Mouse (Mus musculus) embryonic facial prominence, embryonic 13.5 days (tissue): ENCODE results near the gene Kifap3. TPM values are rescaled to one million over a fixed set of nuclear protein-coding genes. Genes with fewer than 3 reads are reported as not detected.
A peak's percentile ranks its signal among the peaks of the same experiment; 100 is the strongest.

Source experiments
- ATAC-seq: fragments of 200-750 bp; cut with Nextera tagmentation; 2 replicates; pipeline ENCODE4 v1.8.0; 2017; ENCODE audit warnings: low read depth; ENCODE audit not compliant: insufficient number of reproducible peaks, insufficient read depth, low FRiP score, low TSS enrichment
- H3K27ac ChIP-seq: fragments of 300-500 bp; sonication (generic); 2 replicates; pipeline ENCODE4 v1.5.1; 2015; ENCODE audit warnings: moderate library complexity, mild to moderate bottlenecking, inconsistent platforms
- H3K27me3 ChIP-seq: fragments of 300-500 bp; sonication (generic); 2 replicates; pipeline ENCODE4 v1.6.1; 2015; ENCODE audit warnings: mild to moderate bottlenecking, inconsistent platforms
- H3K36me3 ChIP-seq: fragments of 300-500 bp; sonication (generic); 2 replicates; pipeline ENCODE4 v1.6.1; 2015; ENCODE audit warnings: mild to moderate bottlenecking, inconsistent platforms
- H3K4me1 ChIP-seq: fragments of 300-500 bp; sonication (generic); 2 replicates; pipeline ENCODE4 v1.6.1; 2015; ENCODE audit warnings: inconsistent platforms
- H3K4me2 ChIP-seq: fragments of 300-500 bp; sonication (generic); 2 replicates; pipeline ENCODE4 v1.6.1; 2015; ENCODE audit warnings: moderate library complexity, mild to moderate bottlenecking, inconsistent platforms
- H3K4me3 ChIP-seq: fragments of 300-500 bp; sonication (generic); 2 replicates; pipeline ENCODE4 v1.5.1; 2015; ENCODE audit warnings: mild to moderate bottlenecking, inconsistent platforms
- H3K9ac ChIP-seq: fragments of 300-500 bp; sonication (generic); 2 replicates; pipeline ENCODE4 v1.6.1; 2015; ENCODE audit warnings: mild to moderate bottlenecking, inconsistent platforms
- H3K9me3 ChIP-seq: fragments of 300-500 bp; sonication (generic); 2 replicates; pipeline ENCODE4 v1.6.1; 2016; ENCODE audit warnings: inconsistent platforms
- WGBS: fragments of 180-500 bp; shearing (Covaris S2); methylation state at CpG from one replicate; pipeline ENCODE4 v1.1.7; 2015; ENCODE audit warnings: mixed read lengths; 5-methylcytosine and 5-hydroxymethylcytosine counted together
- polyA plus RNA-seq: library from polyadenylated mRNA; unstranded; fragments of >200 nt; fragmentation: Nextera tagmentation; extraction: Ambion mirVana; gene quantifications from 2 replicates; pipeline ENCODE4 v1.2.1, GENCODE M21; 2015

Gene Kifap3
- polyA plus RNA-seq, 1 experiment from 2014 or later = 60.1 TPM

DNA sequence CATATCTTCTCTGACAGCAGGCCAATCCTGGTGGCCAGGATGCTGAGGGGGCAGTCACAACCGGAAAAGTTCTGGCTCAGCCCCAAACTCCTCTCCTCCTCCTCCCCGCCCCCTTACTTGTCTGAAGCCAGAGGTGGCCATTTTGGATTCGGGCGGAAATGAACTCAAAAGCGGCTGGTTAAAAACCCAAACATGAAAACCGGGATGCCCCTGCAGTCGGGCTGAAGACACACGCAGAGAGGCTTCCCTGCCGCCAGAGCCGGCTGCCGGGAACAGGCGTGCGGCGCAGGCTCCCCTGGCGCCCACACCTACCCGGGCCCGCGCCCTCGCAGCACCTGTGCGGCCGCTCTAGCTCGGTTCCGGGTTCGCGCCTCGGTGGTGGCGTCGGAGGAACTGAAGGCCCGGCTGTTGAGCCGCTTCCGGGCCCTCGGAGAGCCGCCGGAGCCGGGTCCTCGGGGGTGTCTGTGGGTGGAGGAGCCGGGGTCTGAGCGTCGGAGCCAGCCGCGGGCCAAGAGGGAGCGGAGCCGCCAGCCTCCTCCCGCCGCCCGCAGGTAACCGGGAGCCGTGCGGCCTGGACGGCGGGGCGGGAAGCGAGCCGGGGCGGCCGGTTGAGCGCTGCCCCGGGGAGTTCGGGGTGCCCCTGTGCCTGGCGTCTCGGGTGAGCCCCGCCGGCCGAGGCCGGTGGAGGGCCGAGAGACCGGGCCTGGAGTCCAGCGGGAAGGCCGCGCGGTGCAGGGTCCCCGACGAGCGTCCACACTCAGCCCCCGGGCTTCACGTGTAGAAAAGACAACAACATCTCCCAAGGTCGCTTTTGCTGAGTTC, 150.5 kb downstream of the Kifap3 start:
- no peaks in the 10 kb centered on the region for H3K27me3 ChIP-seq
- H3K36me3 ChIP-seq = peaks cover 15% of the 10 kb centered on the region
- H3K9ac ChIP-seq = peak overlapping the region; percentile 95
- no peaks in the 10 kb centered on the region for H3K9me3 ChIP-seq
- H3K4me2 ChIP-seq = peak overlapping the region; percentile 76
- peak overlapping the region; percentile 73 for H3K27ac ChIP-seq
- ATAC-seq = peak; percentile 88
- H3K4me1 ChIP-seq = peaks cover 18% of the 10 kb centered on the region
- WGBS = under 1% methylated on average over 76 of the region's 77 CpGs
- peak overlapping the region; percentile 96 for H3K4me3 ChIP-seq

DNA sequence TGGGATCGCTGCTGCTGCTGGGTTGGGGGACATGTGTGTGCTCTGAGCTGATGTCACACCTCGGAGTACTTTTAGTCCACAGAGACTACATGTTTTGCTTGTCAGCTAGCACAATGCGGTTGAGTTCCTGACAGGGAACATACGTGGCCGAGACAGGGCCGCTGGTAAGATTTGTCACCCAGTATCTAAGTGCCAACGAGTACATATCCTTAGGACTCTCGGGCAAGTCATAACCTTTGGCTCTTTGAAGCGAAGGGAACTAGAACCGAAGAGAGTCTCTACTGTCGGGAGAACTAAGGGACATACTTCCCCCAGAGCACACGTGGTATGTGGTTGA, 151.0 kb downstream of the Kifap3 start:
- peak overlapping the region; percentile 95 for H3K9ac ChIP-seq
- 4% methylated on average over 12 of the region's 12 CpGs for WGBS
- H3K27me3 ChIP-seq = no peaks in the 10 kb centered on the region
- H3K36me3 ChIP-seq = peaks cover 21% of the 10 kb centered on the region
- H3K4me1 ChIP-seq = peaks cover 18% of the 10 kb centered on the region
- H3K4me2 ChIP-seq = peak overlapping the region; percentile 76
- H3K9me3 ChIP-seq = no peaks in the 10 kb centered on the region
- H3K4me3 ChIP-seq = peak overlapping the region; percentile 96
- no peak for ATAC-seq
- peak overlapping the region; percentile 73; the same call in 1 of the 2 replicates for H3K27ac ChIP-seq

GRCm38 (mm10) chr1:163931801-163932200, 152.4 kb downstream of the Kifap3 start:
- no peak for ATAC-seq
- Histone ChIP-seq H3K27me3 (no peaks in the 10 kb centered on the region), H3K4me2 (no peak overlapping the region), H3K27ac (no peak overlapping the region), H3K9ac (no peak overlapping the region), H3K9me3 (no peaks in the 10 kb centered on the region), H3K36me3 (peaks cover 34% of the 10 kb centered on the region), H3K4me3 (no peak overlapping the region), H3K4me1 (peaks cover 18% of the 10 kb centered on the region)
- 82% methylated on average over 8 of the region's 8 CpGs for WGBS

DNA sequence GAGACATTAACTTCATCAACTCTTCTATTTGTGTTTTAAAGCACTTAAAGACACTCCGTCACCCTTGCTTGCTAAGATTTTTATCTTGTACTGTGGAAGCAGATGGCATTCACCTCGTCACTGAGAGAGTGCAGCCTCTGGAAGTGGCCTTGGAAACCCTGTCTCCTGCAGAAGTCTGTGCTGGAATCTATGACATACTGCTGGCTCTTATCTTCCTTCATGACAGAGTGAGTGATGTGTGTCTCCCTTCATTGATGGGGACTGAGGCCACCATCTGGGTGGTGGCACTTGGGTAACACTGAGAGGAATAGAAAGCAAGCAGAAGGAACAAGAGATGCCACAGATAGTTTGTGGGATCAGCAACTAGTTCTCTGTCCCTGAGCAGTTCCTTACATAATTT, 155.2 kb downstream of the Kifap3 start:
- Histone ChIP-seq H3K9me3 (no peaks in the 10 kb centered on the region), H3K27ac (no peak overlapping the region), H3K4me2 (no peak overlapping the region), H3K9ac (no peak overlapping the region), H3K36me3 (peaks cover 56% of the 10 kb centered on the region), H3K27me3 (no peaks in the 10 kb centered on the region), H3K4me1 (peaks cover 14% of the 10 kb centered on the region), H3K4me3 (no peak overlapping the region)
- ATAC-seq = no peak
- WGBS = 84% methylated on average over 2 of the region's 2 CpGs

DNA sequence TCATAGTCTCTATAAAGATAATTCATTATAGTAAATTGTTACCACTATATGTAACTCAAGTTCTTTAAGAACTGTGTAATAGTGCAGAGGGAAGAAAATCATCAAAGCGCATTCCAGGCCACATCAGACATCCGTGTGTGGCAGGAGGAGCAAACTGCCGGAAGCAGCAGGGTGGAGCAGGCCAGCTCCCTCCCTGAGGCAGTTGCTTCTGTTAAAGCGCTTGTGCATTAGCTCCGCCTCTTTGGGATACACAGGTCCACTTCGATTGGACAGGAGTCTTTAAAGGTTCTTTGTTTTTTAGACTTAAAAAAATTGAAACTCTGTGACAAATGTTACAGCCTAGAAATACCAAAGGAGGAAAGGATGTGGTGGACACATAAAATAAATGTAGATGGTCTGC, 162.7 kb downstream of the Kifap3 start:
- whole genome bisulfite sequencing = 52% methylated on average over 6 of the region's 6 CpGs
- no peaks in the 10 kb centered on the region for H3K27me3 ChIP-seq
- H3K4me1 ChIP-seq = no peaks in the 10 kb centered on the region
- H3K9ac ChIP-seq = no peak overlapping the region
- peaks cover 87% of the 10 kb centered on the region for H3K36me3 ChIP-seq
- H3K27ac ChIP-seq = no peak overlapping the region
- no peak overlapping the region for H3K4me3 ChIP-seq
- no peak for ATAC-seq
- H3K9me3 ChIP-seq = no peaks in the 10 kb centered on the region
- H3K4me2 ChIP-seq = no peak overlapping the region

GRCm38 (mm10) chr1:163953396-163953795, 174.0 kb downstream of the Kifap3 start:
- Histone ChIP-seq H3K4me3 (no peak overlapping the region), H3K36me3 (peaks cover 81% of the 10 kb centered on the region), H3K9me3 (no peaks in the 10 kb centered on the region), H3K4me2 (no peak overlapping the region), H3K4me1 (no peaks in the 10 kb centered on the region), H3K9ac (no peak overlapping the region), H3K27me3 (no peaks in the 10 kb centered on the region), H3K27ac (no peak overlapping the region)
- 88% methylated on average over 2 of the region's 2 CpGs for WGBS
- ATAC-seq = no peak

- Histone ChIP-seq H3K27ac (no peak overlapping the region), H3K4me2 (no peak overlapping the region), H3K4me3 (no peak overlapping the region), H3K4me1 (no peaks in the 10 kb centered on the region), H3K9ac (no peak overlapping the region), H3K9me3 (no peaks in the 10 kb centered on the region), H3K27me3 (no peaks in the 10 kb centered on the region), H3K36me3 (peaks cover 61% of the 10 kb centered on the region)
- ATAC-seq = no peak
- WGBS = 82% methylated on average over 3 of the region's 3 CpGs
Observed at GRCm38 (mm10) chr1:163958036-163958435, 178.7 kb downstream of the Kifap3 start.

GRCm38 (mm10) chr1:163964008-163964689, 184.8 kb downstream of the Kifap3 start:
- WGBS = 86% methylated on average over 10 of the region's 10 CpGs
- H3K9ac ChIP-seq = no peak overlapping the region
- no peak for ATAC-seq

More at GRCm38 (mm10) chr1:163964008-163964689, 184.8 kb downstream of the Kifap3 start:
- Histone ChIP-seq H3K27me3 (no peaks in the 10 kb centered on the region), H3K27ac (no peak overlapping the region), H3K4me2 (no peak overlapping the region), H3K4me1 (no peaks in the 10 kb centered on the region), H3K36me3 (peaks cover 48% of the 10 kb centered on the region), H3K4me3 (no peak overlapping the region), H3K9me3 (no peaks in the 10 kb centered on the region)

Other genes with a start within 250 kb of the Kifap3 start
- 0.48 TPM in 1 of 2 replicates, not detected in the other for gene Mettl11b, start 54.4 kb upstream of the Kifap3 start, polyA plus RNA-seq
- gene Scyl3, start 149.5 kb downstream of the Kifap3 start, polyA plus RNA-seq = 18.4 and 20.4 TPM in 2 replicates
- 20.5 and 20.9 TPM in 2 replicates for gene BC055324, start 215.2 kb downstream of the Kifap3 start, polyA plus RNA-seq
- 10.5 and 10.6 TPM in 2 replicates for gene Mettl18, start 215.3 kb downstream of the Kifap3 start, polyA plus RNA-seq